Mouse (Mus musculus) neural tube, embryonic 12.5 days (tissue): ENCODE results near the gene Nudt4. TPM values are rescaled to one million over a fixed set of nuclear protein-coding genes. Genes with fewer than 3 reads are reported as not detected.

ENCODE experiments used
- ATAC-seq: fragments of 200-750 bp; cut with Nextera tagmentation; 2 replicates; pipeline ENCODE4 v1.8.0; 2017; ENCODE audit warnings: low read depth, mild to moderate bottlenecking, moderate TSS enrichment, moderate library complexity; ENCODE audit not compliant: low FRiP score
- H3K27ac ChIP-seq: fragments of 300-500 bp; sonication (generic); 2 replicates; pipeline ENCODE4 v1.5.1; 2016
- H3K27me3 ChIP-seq: fragments of 300-500 bp; sonication (generic); replicated peaks from 2 replicates; pipeline ENCODE4 v1.6.1; 2016; ENCODE audit warnings: mild to moderate bottlenecking
- H3K36me3 ChIP-seq: fragments of 300-500 bp; sonication (generic); 2 replicates; pipeline ENCODE4 v1.6.1; 2016; ENCODE audit warnings: mild to moderate bottlenecking
- H3K4me1 ChIP-seq: fragments of 300-500 bp; sonication (generic); 2 replicates; pipeline ENCODE4 v1.6.1; 2016
- H3K4me2 ChIP-seq: fragments of 300-500 bp; sonication (generic); replicated peaks from 2 replicates; pipeline ENCODE4 v1.6.1; 2016; ENCODE audit warnings: mild to moderate bottlenecking
- H3K4me3 ChIP-seq: fragments of 300-500 bp; sonication (generic); 2 replicates; pipeline ENCODE4 v1.5.1; 2016
- H3K9ac ChIP-seq: fragments of 300-500 bp; sonication (generic); 2 replicates; pipeline ENCODE4 v1.6.1; 2016; ENCODE audit warnings: mild to moderate bottlenecking
- H3K9me3 ChIP-seq: fragments of 300-500 bp; sonication (generic); 2 replicates; pipeline ENCODE4 v1.6.1; 2016; ENCODE audit warnings: mild to moderate bottlenecking
- WGBS: fragments of 180-500 bp; shearing (Covaris S2); methylation state at CpG from one replicate; pipeline ENCODE4 v1.1.7; 2016; 5-methylcytosine and 5-hydroxymethylcytosine counted together
- polyA plus RNA-seq: library from polyadenylated mRNA; unstranded; fragments of >200 nt; fragmentation: Nextera tagmentation; extraction: Ambion mirVana; gene quantifications from 2 replicates; pipeline ENCODE4 v1.2.1, GENCODE M21; 2016

Gene Nudt4
- polyA plus RNA-seq, 1 experiment from 2014 or later: 130 TPM

GRCm38 (mm10) chr10:95589196-95589595 lies 25.2 kb upstream of the Nudt4 start:
- H3K27ac ChIP-seq: no peak overlapping the region
- H3K36me3 ChIP-seq: no peaks in the 10 kb centered on the region
- H3K27me3 ChIP-seq: no peaks in the 10 kb centered on the region
- H3K4me2 ChIP-seq: no peak overlapping the region
- no peaks in the 10 kb centered on the region for H3K9me3 ChIP-seq
- no peaks in the 10 kb centered on the region for H3K4me1 ChIP-seq
- ATAC-seq: no peak
- no peak overlapping the region for H3K4me3 ChIP-seq
- WGBS: 98% methylated on average over 4 of the region's 4 CpGs
- no peak overlapping the region for H3K9ac ChIP-seq

- 64% methylated on average over 8 of the region's 8 CpGs for WGBS
- no peak for ATAC-seq
- no peak overlapping the region for H3K27ac ChIP-seq
Measured at GRCm38 (mm10) chr10:95587509-95588220, 23.7 kb upstream of the Nudt4 start.

GRCm38 (mm10) chr10:95585554-95585953 lies 21.6 kb upstream of the Nudt4 start:
- H3K9ac ChIP-seq: no peak overlapping the region
- H3K4me3 ChIP-seq: no peak overlapping the region
- H3K9me3 ChIP-seq: no peaks in the 10 kb centered on the region
- H3K4me1 ChIP-seq: no peaks in the 10 kb centered on the region
- no peak for ATAC-seq
- no peak overlapping the region for H3K27ac ChIP-seq
- WGBS: 95% methylated on average over 6 of the region's 6 CpGs
- no peaks in the 10 kb centered on the region for H3K27me3 ChIP-seq
- no peaks in the 10 kb centered on the region for H3K36me3 ChIP-seq
- no peak overlapping the region for H3K4me2 ChIP-seq

More at GRCm38 (mm10) chr10:95587509-95588220, 23.7 kb upstream of the Nudt4 start:
- H3K4me1 ChIP-seq: no peaks in the 10 kb centered on the region
- no peak overlapping the region for H3K9ac ChIP-seq
- no peak overlapping the region for H3K4me3 ChIP-seq
- H3K36me3 ChIP-seq: no peaks in the 10 kb centered on the region
- no peak overlapping the region for H3K4me2 ChIP-seq
- no peaks in the 10 kb centered on the region for H3K27me3 ChIP-seq
- H3K9me3 ChIP-seq: no peaks in the 10 kb centered on the region

- Histone ChIP-seq H3K27me3 (no peaks in the 10 kb centered on the region), H3K9me3 (no peaks in the 10 kb centered on the region), H3K27ac (no peak overlapping the region), H3K9ac (no peak overlapping the region), H3K36me3 (no peaks in the 10 kb centered on the region), H3K4me3 (no peak overlapping the region), H3K4me1 (peaks cover 6% of the 10 kb centered on the region; the same call in 1 of the 2 replicates), H3K4me2 (no peak overlapping the region)
- no peak for ATAC-seq
- 36% methylated on average over 4 of the region's 4 CpGs for WGBS
Measured at GRCm38 (mm10) chr10:95577567-95577950, 13.6 kb upstream of the Nudt4 start.

DNA sequence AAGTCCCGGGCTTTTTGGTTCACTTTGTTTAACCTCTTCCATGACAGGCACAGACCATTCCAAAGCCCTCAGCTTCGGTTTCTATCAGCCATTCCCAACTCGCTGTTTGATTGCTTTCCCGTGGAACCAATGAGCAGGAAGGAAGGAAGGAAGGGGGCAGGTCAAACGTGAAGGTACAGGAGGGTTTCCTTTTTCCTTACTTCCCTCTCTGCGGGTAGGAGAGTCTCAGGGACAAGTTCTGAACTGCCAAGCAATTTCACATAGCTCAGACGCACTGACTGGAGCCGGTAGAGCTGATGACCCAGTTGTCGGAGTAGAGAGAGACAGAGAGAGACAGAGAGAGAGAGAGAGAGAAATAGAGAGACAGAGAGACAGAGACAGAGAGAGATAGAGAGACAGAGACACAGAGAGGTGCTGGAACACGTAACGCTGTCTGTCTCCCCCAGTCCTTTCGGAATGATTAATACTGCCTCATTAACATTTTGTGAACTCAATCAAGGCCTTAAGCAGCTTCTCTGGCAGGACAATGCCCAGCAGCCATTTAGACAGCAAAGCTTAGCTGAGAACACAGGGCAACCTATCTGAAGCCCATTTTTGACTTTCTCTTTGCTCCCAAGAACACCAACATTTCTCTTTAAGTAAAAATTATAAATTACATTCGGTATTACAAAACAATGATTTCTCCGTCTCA lies 13.1 kb upstream of the Nudt4 start:
- no peak overlapping the region for H3K4me3 ChIP-seq
- H3K36me3 ChIP-seq: no peaks in the 10 kb centered on the region
- no peaks in the 10 kb centered on the region for H3K9me3 ChIP-seq
- H3K4me2 ChIP-seq: peak overlapping the region; percentile 27; the same call in 1 of the 2 replicates
- WGBS: 46% methylated on average over 14 of the region's 14 CpGs
- no peaks in the 10 kb centered on the region for H3K27me3 ChIP-seq
- peak; percentile 76; the same call in 1 of the 2 replicates for ATAC-seq
- H3K4me1 ChIP-seq: peaks cover 6% of the 10 kb centered on the region; the same call in 1 of the 2 replicates
- no peak overlapping the region for H3K27ac ChIP-seq
- H3K9ac ChIP-seq: no peak overlapping the region

DNA sequence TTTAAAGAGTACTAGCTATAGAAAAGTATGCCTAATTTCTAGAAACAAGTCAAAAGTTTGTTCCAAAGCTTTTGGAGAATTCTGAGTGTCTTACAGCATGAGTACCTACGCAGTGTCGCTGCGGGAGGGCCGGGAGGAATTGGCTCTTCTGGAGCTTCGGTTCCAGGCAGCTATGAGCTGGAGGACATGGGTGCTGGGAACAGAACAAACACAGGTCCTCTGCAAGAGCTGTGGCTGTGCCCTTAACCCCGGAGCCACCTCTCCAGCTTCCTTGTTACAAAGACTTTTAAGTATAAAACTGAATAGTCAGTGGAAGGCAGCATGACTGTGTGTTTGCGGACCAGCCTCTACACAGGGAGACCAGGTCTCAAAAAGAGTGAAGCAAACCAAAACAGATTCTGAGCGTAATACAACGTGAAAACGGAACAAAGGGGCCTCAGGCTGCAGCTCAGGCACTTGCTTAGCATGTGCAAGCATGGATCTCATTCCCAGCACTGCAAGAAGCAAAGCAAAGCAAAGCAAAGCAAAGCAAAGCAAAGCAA lies 12.0 kb upstream of the Nudt4 start:
- no peak overlapping the region for H3K9ac ChIP-seq
- no peaks in the 10 kb centered on the region for H3K27me3 ChIP-seq
- H3K27ac ChIP-seq: no peak overlapping the region
- H3K4me3 ChIP-seq: no peak overlapping the region
- H3K9me3 ChIP-seq: no peaks in the 10 kb centered on the region
- H3K36me3 ChIP-seq: no peaks in the 10 kb centered on the region
- no peak overlapping the region for H3K4me2 ChIP-seq
- H3K4me1 ChIP-seq: peaks cover 6% of the 10 kb centered on the region; the same call in 1 of the 2 replicates
- ATAC-seq: no peak
- 76% methylated on average over 10 of the region's 10 CpGs for WGBS

- H3K27ac ChIP-seq: no peak overlapping the region
- WGBS: 75% methylated on average over 4 of the region's 4 CpGs
- no peak for ATAC-seq
- H3K4me1 ChIP-seq: peaks cover 6% of the 10 kb centered on the region; the same call in 1 of the 2 replicates
- H3K36me3 ChIP-seq: no peaks in the 10 kb centered on the region
- no peaks in the 10 kb centered on the region for H3K27me3 ChIP-seq
- no peaks in the 10 kb centered on the region for H3K9me3 ChIP-seq
- H3K4me3 ChIP-seq: no peak overlapping the region
- H3K9ac ChIP-seq: no peak overlapping the region
- H3K4me2 ChIP-seq: no peak overlapping the region
Measured at GRCm38 (mm10) chr10:95574994-95575393, 11.0 kb upstream of the Nudt4 start.

- Histone ChIP-seq H3K9me3 (no peaks in the 10 kb centered on the region), H3K4me3 (no peak overlapping the region), H3K4me2 (no peak overlapping the region), H3K4me1 (peaks cover 5% of the 10 kb centered on the region; the same call in 1 of the 2 replicates), H3K9ac (no peak overlapping the region), H3K36me3 (no peaks in the 10 kb centered on the region), H3K27ac (no peak overlapping the region), H3K27me3 (no peaks in the 10 kb centered on the region)
- ATAC-seq: no peak
- 74% methylated on average over 2 of the region's 2 CpGs for WGBS
Measured at GRCm38 (mm10) chr10:95569441-95569840, 5.5 kb upstream of the Nudt4 start.

DNA sequence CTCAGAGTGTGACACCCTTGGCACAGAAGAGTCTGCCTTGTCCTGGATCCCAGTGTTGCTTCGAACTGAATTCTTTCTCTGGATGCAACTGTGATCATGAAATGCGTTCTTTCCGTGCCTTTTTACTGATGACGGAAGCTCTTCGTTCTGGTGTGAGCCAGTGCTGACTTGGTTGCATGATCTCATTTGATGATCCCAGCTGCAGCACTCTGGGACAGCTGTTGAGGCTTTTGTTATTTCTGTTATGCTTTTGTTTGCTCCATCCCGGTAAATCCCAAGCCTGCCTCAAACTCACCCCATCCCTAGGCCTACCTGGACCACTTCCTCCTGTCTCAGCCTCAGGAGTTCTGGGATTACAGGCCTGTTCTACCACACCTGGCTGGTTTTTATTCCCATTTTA lies 4.1 kb upstream of the Nudt4 start:
- H3K4me1 ChIP-seq: peaks cover 5% of the 10 kb centered on the region; the same call in 1 of the 2 replicates
- WGBS: 83% methylated on average over 6 of the region's 6 CpGs
- no peaks in the 10 kb centered on the region for H3K9me3 ChIP-seq
- H3K9ac ChIP-seq: no peak overlapping the region
- H3K36me3 ChIP-seq: no peaks in the 10 kb centered on the region
- H3K4me2 ChIP-seq: no peak overlapping the region
- no peak for ATAC-seq
- no peak overlapping the region for H3K27ac ChIP-seq
- no peaks in the 10 kb centered on the region for H3K27me3 ChIP-seq
- H3K4me3 ChIP-seq: no peak overlapping the region

- H3K27ac ChIP-seq: no peak overlapping the region
- H3K4me3 ChIP-seq: no peak overlapping the region
- H3K9me3 ChIP-seq: no peaks in the 10 kb centered on the region
- H3K4me1 ChIP-seq: peaks cover 5% of the 10 kb centered on the region; the same call in 1 of the 2 replicates
- no peak for ATAC-seq
- H3K9ac ChIP-seq: no peak overlapping the region
- H3K4me2 ChIP-seq: no peak overlapping the region
- no peaks in the 10 kb centered on the region for H3K27me3 ChIP-seq
- H3K36me3 ChIP-seq: no peaks in the 10 kb centered on the region
- 72% methylated on average over 5 of the region's 5 CpGs for WGBS
Measured at GRCm38 (mm10) chr10:95567550-95567949, 3.6 kb upstream of the Nudt4 start.

- no peak overlapping the region for H3K4me3 ChIP-seq
- H3K27me3 ChIP-seq: no peaks in the 10 kb centered on the region
- no peak for ATAC-seq
- no peak overlapping the region for H3K27ac ChIP-seq
- no peak overlapping the region for H3K9ac ChIP-seq
- 88% methylated on average over 3 of the region's 3 CpGs for WGBS
- no peaks in the 10 kb centered on the region for H3K36me3 ChIP-seq
- H3K4me2 ChIP-seq: no peak overlapping the region
- no peaks in the 10 kb centered on the region for H3K9me3 ChIP-seq
- H3K4me1 ChIP-seq: peaks cover 13% of the 10 kb centered on the region
Measured at GRCm38 (mm10) chr10:95566786-95567185, 2.8 kb upstream of the Nudt4 start.

DNA sequence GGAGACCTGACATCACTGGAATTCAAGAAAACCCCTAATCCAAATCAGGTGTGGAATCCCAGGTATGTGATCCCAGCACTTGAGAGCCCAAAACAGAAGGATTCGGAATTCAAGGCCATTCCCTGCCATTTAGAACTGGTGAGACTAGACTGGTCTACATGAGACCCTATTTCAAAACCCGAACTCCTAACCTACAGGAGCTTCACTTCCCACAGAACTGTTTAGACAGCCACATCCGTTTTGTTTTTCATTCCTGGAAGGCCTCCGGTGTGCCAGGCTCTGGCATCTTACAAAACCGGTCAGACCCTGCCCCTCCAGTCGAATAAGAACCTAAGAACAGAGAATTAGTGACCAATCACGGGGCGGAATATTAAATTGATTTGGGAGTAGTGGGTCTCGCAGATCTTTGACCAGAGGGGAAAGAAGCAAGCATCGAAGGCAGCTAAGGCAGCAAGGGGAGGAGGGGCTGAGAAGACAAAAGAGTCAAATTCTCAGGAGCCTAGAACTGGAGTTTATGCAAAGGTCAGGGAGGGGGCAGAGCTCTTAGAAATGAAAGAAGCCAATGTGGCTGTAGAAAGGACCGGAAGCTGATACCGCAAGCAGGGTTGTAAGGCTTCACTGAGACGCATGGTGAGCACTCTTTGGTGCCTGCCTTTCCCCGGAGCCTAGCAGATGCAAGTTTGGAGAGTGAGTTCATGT lies 1.4 kb upstream of the Nudt4 start:
- Histone ChIP-seq H3K9me3 (no peaks in the 10 kb centered on the region), H3K27ac (no peak overlapping the region), H3K4me3 (no peak overlapping the region), H3K4me1 (peaks cover 20% of the 10 kb centered on the region), H3K9ac (no peak overlapping the region), H3K4me2 (peak overlapping the region; percentile 28), H3K36me3 (no peaks in the 10 kb centered on the region), H3K27me3 (no peaks in the 10 kb centered on the region)
- 17% methylated on average over 14 of the region's 14 CpGs for WGBS
- ATAC-seq: no peak
